Mouse (Mus musculus): ENCODE results near the gene Kcmf1. TPM values are rescaled to one million over a fixed set of nuclear protein-coding genes. Genes with fewer than 3 reads are reported as not detected.
"Not testable (repeated sequence)": the region's sequence is repeated elsewhere in the genome, so short reads cannot be mapped to it uniquely, and the experiment has no call there.

Gene Kcmf1
- total RNA-seq, 2 experiments from 2014 or later: 74.8 to 81.2 TPM

GRCm38 (mm10) chr6:72851633-72852032 is 48.1 kb downstream of the Kcmf1 start:
- DNase-seq (ENCODE audit: low spot score in 2 of 2): no peak

GRCm38 (mm10) chr6:72841986-72842502 is 57.7 kb downstream of the Kcmf1 start:
- no peak for DNase-seq (ENCODE audit: low spot score in 2 of 2)

- no peak for DNase-seq (ENCODE audit: low spot score in 2 of 2)
These were observed 58.7 kb downstream of the Kcmf1 start for GRCm38 (mm10) chr6:72840867-72841780.

GRCm38 (mm10) chr6:72837756-72838155 is 62.0 kb downstream of the Kcmf1 start:
- no peak for DNase-seq (ENCODE audit: low spot score in 2 of 2)

GRCm38 (mm10) chr6:72834518-72834917 is 65.3 kb downstream of the Kcmf1 start:
- DNase-seq (ENCODE audit: low spot score in 2 of 2): no peak

- no peak for DNase-seq (ENCODE audit: low spot score in 2 of 2)
These were observed 67.9 kb downstream of the Kcmf1 start for GRCm38 (mm10) chr6:72831858-72832257.

- DNase-seq (ENCODE audit: low spot score in 2 of 2): peak in 1 of 2 experiments; percentile 52
These were observed 68.5 kb downstream of the Kcmf1 start for GRCm38 (mm10) chr6:72831276-72831675.

- DNase-seq (ENCODE audit: low spot score in 2 of 2): no peak
These were observed 70.9 kb downstream of the Kcmf1 start for GRCm38 (mm10) chr6:72828857-72829256.

GRCm38 (mm10) chr6:72828037-72828436 is 71.7 kb downstream of the Kcmf1 start:
- not testable (repeated sequence) for DNase-seq (ENCODE audit: low spot score in 2 of 2)

- DNase-seq (ENCODE audit: low spot score in 2 of 2): no peak
These were observed 74.0 kb downstream of the Kcmf1 start for GRCm38 (mm10) chr6:72825762-72826161.

GRCm38 (mm10) chr6:72824971-72825737 is 74.6 kb downstream of the Kcmf1 start:
- no peak for DNase-seq (ENCODE audit: low spot score in 2 of 2)

- no peak for DNase-seq (ENCODE audit: low spot score in 2 of 2)
These were observed 86.3 kb downstream of the Kcmf1 start for GRCm38 (mm10) chr6:72813456-72813855.

GRCm38 (mm10) chr6:72810248-72810647 is 89.5 kb downstream of the Kcmf1 start:
- peak in 1 of 2 experiments; percentile 39 for DNase-seq (ENCODE audit: low spot score in 2 of 2)

GRCm38 (mm10) chr6:72809522-72810149 is 90.1 kb downstream of the Kcmf1 start:
- no peak for DNase-seq (ENCODE audit: low spot score in 2 of 2)

- no peak for DNase-seq (ENCODE audit: low spot score in 2 of 2)
These were observed 91.4 kb downstream of the Kcmf1 start for GRCm38 (mm10) chr6:72808342-72808741.

GRCm38 (mm10) chr6:72803669-72804068 is 96.1 kb downstream of the Kcmf1 start:
- no peak for DNase-seq (ENCODE audit: low spot score in 2 of 2)

- no peak for DNase-seq (ENCODE audit: low spot score in 2 of 2)
These were observed 97.7 kb downstream of the Kcmf1 start for GRCm38 (mm10) chr6:72802119-72802518.

- DNase-seq (ENCODE audit: low spot score in 2 of 2): no peak
These were observed 99.1 kb downstream of the Kcmf1 start for GRCm38 (mm10) chr6:72800641-72801040.

- no peak for DNase-seq (ENCODE audit: low spot score in 2 of 2)
These were observed 102.0 kb downstream of the Kcmf1 start for GRCm38 (mm10) chr6:72797763-72798162.

- DNase-seq (ENCODE audit: low spot score in 2 of 2): no peak
These were observed 104.3 kb downstream of the Kcmf1 start for GRCm38 (mm10) chr6:72795444-72795843.

- DNase-seq (ENCODE audit: low spot score in 2 of 2): no peak
These were observed 104.9 kb downstream of the Kcmf1 start for GRCm38 (mm10) chr6:72794870-72795269.

Measured in gastrocnemius, postnatal 4 days (tissue).